ENCODE assay signal across 11 mouse cellular contexts in genomic region chr17:29498028-29498427, GRCm38 (mm10). TPM values are rescaled to one million over a fixed set of nuclear protein-coding genes. Genes with fewer than 3 reads are reported as not detected.
A peak's percentile ranks its signal among the peaks of the same experiment; 100 is the strongest.
DNase-seq lines count a peak whose midpoint lies in the region; ATAC-seq and TF ChIP-seq lines count a peak whose summit lies in the region.
"Had no signal": no experiment of that assay in that cellular context is flagged by ENCODE, and none has a peak within 500 bp of the region (broad histone marks: within the 10 kb centered on the region; RNA-seq: fewer than 3 reads in every experiment).

No protein-coding gene starts in this region.

- H3K36me3 ChIP-seq in MEL (ENCODE audit: control insufficient read depth in 1 of 2, insufficient read depth in 2 of 2, low read length in 2 of 2) = peaks cover 0 to 58% of the 10 kb centered on the region in 2 experiments; a peak in 2 of 4 replicates
- H3K36me3 ChIP-seq in heart, embryonic 11.5 days (ENCODE audit: control insufficient read depth, insufficient read depth, low read length) = peaks cover 13% of the 10 kb centered on the region

- peak; percentile 77 to 78 for TF ChIP-seq EP300 in MEL (IDR thresholded peaks at IDR 0.05; ENCODE audit: low read depth in 1 of 2, low read length in 2 of 2)

- no peak for TF ChIP-seq RAD21 in MEL (IDR thresholded peaks at IDR 0.05; ENCODE audit: low read depth, low read length)

- H3K27me3 ChIP-seq in MEL (ENCODE audit: control insufficient read depth in 1 of 2, insufficient read depth in 2 of 2, low read length in 2 of 2) = no peaks in the 10 kb centered on the region
- no peaks in the 10 kb centered on the region for H3K27me3 ChIP-seq in heart, embryonic 11.5 days (ENCODE audit: control insufficient read depth, insufficient read depth, low read length)
- H3K27me3 ChIP-seq: forebrain, embryonic 15.5 days; Patski had no signal

- peak in 1 of 2 experiments; percentile 58; a peak in 2 of 4 replicates for TF ChIP-seq POLR2A in MEL (IDR thresholded peaks at IDR 0.05; ENCODE audit: control insufficient read depth in 1 of 2, insufficient read depth in 1 of 2, low read depth in 1 of 2, low read length in 2 of 2, poor library complexity in 1 of 2)

- no peaks in the 10 kb centered on the region for H3K9me3 ChIP-seq in MEL (replicated peaks; ENCODE audit: insufficient read depth, low read length)
- H3K9me3 ChIP-seq in heart, embryonic 11.5 days (replicated peaks; ENCODE audit: control insufficient read depth, low read length) = no peaks in the 10 kb centered on the region
- H3K9me3 ChIP-seq: forebrain, embryonic 15.5 days had no signal

- no peak for ATAC-seq in heart, embryonic 11.5 days (replicated peaks; ENCODE audit: insufficient number of reproducible peaks, low FRiP score, low TSS enrichment)
- ATAC-seq in cerebellum, adult (ENCODE audit: insufficient number of reproducible peaks, low FRiP score, low TSS enrichment) = no peak
- ATAC-seq: forebrain, embryonic 15.5 days; Patski had no signal

- peak overlapping the region; percentile 65 for H3K9ac ChIP-seq in MEL (ENCODE audit: control insufficient read depth, low read depth, low read length, poor library complexity, severe bottlenecking)
- no peak overlapping the region for H3K9ac ChIP-seq in heart, embryonic 11.5 days (ENCODE audit: low read depth, low read length)
- H3K9ac ChIP-seq: forebrain, embryonic 15.5 days had no signal

- 39% methylated on average over 4 of the region's 4 CpGs for WGBS in heart, embryonic 11.5 days (ENCODE audit: insufficient replicate concordance)

- H3K4me3 ChIP-seq in MEL (ENCODE audit: control insufficient read depth in 1 of 2, insufficient read depth in 1 of 2, low read depth in 2 of 2, low read length in 2 of 2) = no peak overlapping the region
- H3K4me3 ChIP-seq in heart, embryonic 11.5 days (ENCODE audit: low read depth, low read length) = no peak overlapping the region
- H3K4me3 ChIP-seq: forebrain, embryonic 15.5 days had no signal

- peaks cover 4 to 53% of the 10 kb centered on the region in 2 experiments; a peak in 3 of 4 replicates for H3K4me1 ChIP-seq in MEL (ENCODE audit: control insufficient read depth in 1 of 2, insufficient read depth in 2 of 2, low read length in 2 of 2)
- H3K4me1 ChIP-seq in heart, embryonic 11.5 days (ENCODE audit: control insufficient read depth, insufficient read depth, low read length) = peaks cover 17% of the 10 kb centered on the region

- peak overlapping the region; percentile 94 for H3K27ac ChIP-seq in MEL (ENCODE audit: control insufficient read depth, low read depth, low read length)
- peak overlapping the region; percentile 46; the same call in 1 of the 2 replicates for H3K27ac ChIP-seq in heart, embryonic 11.5 days (ENCODE audit: low read depth, low read length)
- H3K27ac ChIP-seq: forebrain, embryonic 15.5 days had no signal

- TF ChIP-seq CTCF in MEL (IDR thresholded peaks at IDR 0.05 in 2 of 3, conservative IDR thresholded peaks at IDR 0.05 in 1 of 3; ENCODE audit: control insufficient read depth in 1 of 3, insufficient read depth in 1 of 3, low read depth in 2 of 3, low read length in 3 of 3, poor library complexity in 1 of 3, severe bottlenecking in 1 of 3) = no peak

- peak; percentile 17 to 20 for DNase-seq in left cerebral cortex, postnatal 14 days (ENCODE audit: low spot score in 2 of 2)
- DNase-seq in left cerebral cortex, postnatal 4 days = no peak
- peak; percentile 95 for DNase-seq in MEL (ENCODE audit: low read depth, low spot score)
- peak; percentile 43 to 48 for DNase-seq in lung, postnatal 4 days
- no peak for DNase-seq in frontal cortex, postnatal 14 days (ENCODE audit: low spot score in 2 of 2)
- DNase-seq in adrenal gland, postnatal 10 days = no peak
- DNase-seq: right cerebral cortex, postnatal 14 days had no signal

- no peak overlapping the region for H3K4me2 ChIP-seq in heart, embryonic 11.5 days
- H3K4me2 ChIP-seq: forebrain, embryonic 15.5 days had no signal

- H3K79me2 ChIP-seq in MEL (ENCODE audit: control insufficient read depth, insufficient read depth, low read length, poor library complexity) = peaks cover 5% of the 10 kb centered on the region

- intact Hi-C loops in left cerebral cortex, postnatal 14 days (cut with DNase I) = no loop called here
- intact Hi-C loops in left cerebral cortex, postnatal 4 days (cut with DNase I) = no loop called here

TF ChIP-seq in MEL, 35 proteins besides CTCF, POLR2A, EP300 and RAD21 (continues in another document):
- TF ChIP-seq ETS1 (IDR thresholded peaks at IDR 0.05; ENCODE audit: low read depth, low read length) (peak; percentile 82), ELF1 (IDR thresholded peaks at IDR 0.05; ENCODE audit: low read depth, low read length) (peak; percentile 38), KAT2A (conservative IDR thresholded peaks at IDR 0.05; ENCODE audit: low read depth, low read length) (no peak), CHD2 (IDR thresholded peaks at IDR 0.05; ENCODE audit: low read length) (no peak; the same call in 1 of the 2 replicates), ZNF384 (IDR thresholded peaks at IDR 0.05; ENCODE audit: low read depth, low read length) (no peak), MYC (IDR thresholded peaks at IDR 0.05; ENCODE audit: low read depth, low read length) (no peak), USF2 (IDR thresholded peaks at IDR 0.05; ENCODE audit: borderline replicate concordance in 1 of 2, insufficient read depth in 1 of 2, low read depth in 1 of 2, low read length in 2 of 2) (no peak), GATA1 (IDR thresholded peaks at IDR 0.05; ENCODE audit: low read depth, low read length) (no peak), MAFK (IDR thresholded peaks at IDR 0.05; ENCODE audit: borderline replicate concordance, low read depth, low read length) (no peak), BHLHE40 (IDR thresholded peaks at IDR 0.05; ENCODE audit: borderline replicate concordance, low read depth, low read length) (no peak), ZMIZ1 (IDR thresholded peaks at IDR 0.05; ENCODE audit: low read depth, low read length) (no peak), USF1 (IDR thresholded peaks at IDR 0.05; ENCODE audit: low read depth, low read length) (no peak), ZC3H11A (IDR thresholded peaks at IDR 0.05; ENCODE audit: low read depth, low read length) (no peak), MXI1 (IDR thresholded peaks at IDR 0.05; ENCODE audit: low read depth, low read length) (peak; percentile 71), TBP (IDR thresholded peaks at IDR 0.05; ENCODE audit: low read depth, low read length) (peak; percentile 54; the same call in 1 of the 2 replicates), POLR2AphosphoS2 (IDR thresholded peaks at IDR 0.05; ENCODE audit: low read length) (no peak), NRF1 (IDR thresholded peaks at IDR 0.05; ENCODE audit: insufficient read depth, low read depth, low read length, poor library complexity, severe bottlenecking) (no peak), MYB (IDR thresholded peaks at IDR 0.05; ENCODE audit: low read depth, low read length) (no peak), ZKSCAN1 (IDR thresholded peaks at IDR 0.05; ENCODE audit: low read depth, low read length) (no peak), MEF2A (IDR thresholded peaks at IDR 0.05; ENCODE audit: extremely low read depth, insufficient replicate concordance, low read depth, low read length, poor library complexity, severe bottlenecking) (no peak), SMC3 (IDR thresholded peaks at IDR 0.05; ENCODE audit: low read depth, low read length) (no peak), CHD1 (IDR thresholded peaks at IDR 0.05; ENCODE audit: low read depth, low read length) (no peak), TCF12 (IDR thresholded peaks at IDR 0.05; ENCODE audit: low read depth, low read length) (0 out of 2 replicates have a peak, but pooled peaks have one; percentile 35), E2F4 (IDR thresholded peaks at IDR 0.05; ENCODE audit: borderline replicate concordance, low read depth, low read length) (no peak), HCFC1 (IDR thresholded peaks at IDR 0.05; ENCODE audit: low read depth, low read length) (0 out of 2 replicates have a peak, but pooled peaks have one; percentile 16)

RNA-seq across cellular contexts. Expression of gene Pim1, which starts 7.5 kb away (rescaled TPM):
- total RNA-seq in left cerebral cortex, postnatal 14 days (2021) = 1 to 10 TPM; 3.4 to 4.2 TPM
- total RNA-seq in left cerebral cortex, postnatal 4 days (2021) = 10 to 100 TPM; 10.5 to 12.3 TPM
- 27.8 and 30.6 TPM in 2 replicates for total RNA-seq in MEL (2012; rRNA removed)
- 10 to 100 TPM in 1 of 2 experiments, not detected in 1; 52.1 TPM for polyA plus RNA-seq in MEL (2012; ENCODE audit: insufficient read depth in 1 of 2, insufficient read length in 2 of 2, low read depth in 1 of 2, low replicate concordance in 2 of 2, missing spikeins in 1 of 2)
- 23.5 and 27.3 TPM in 2 replicates for polyA plus RNA-seq in heart, embryonic 11.5 days (2014; fragmentation: Nextera tagmentation; extraction: Ambion mirVana)
- 100 to 1,000 TPM in 1 of 2 experiments, 10 to 100 TPM in 1; 73.4 to 104 TPM for total RNA-seq in adrenal gland, postnatal 10 days (2021)

RNA-seq across cellular contexts. Expression of gene Gm17657, which starts 51.4 kb away (rescaled TPM):
- not detected for total RNA-seq in left cerebral cortex, postnatal 14 days (2021)
- total RNA-seq in left cerebral cortex, postnatal 4 days (2021) = not detected
- total RNA-seq in MEL (2012; rRNA removed) = 0.31 and 0.88 TPM in 2 replicates
- polyA plus RNA-seq in MEL (2012; ENCODE audit: insufficient read depth in 1 of 2, insufficient read length in 2 of 2, low read depth in 1 of 2, low replicate concordance in 2 of 2, missing spikeins in 1 of 2) = 1 to 10 TPM in 1 of 2 experiments, not detected in 1; 2.7 TPM
- not detected in 2 replicates for polyA plus RNA-seq in heart, embryonic 11.5 days (2014; fragmentation: Nextera tagmentation; extraction: Ambion mirVana)
- total RNA-seq in adrenal gland, postnatal 10 days (2021) = not detected
- polyA plus RNA-seq: forebrain, embryonic 15.5 days; Patski had no signal

RNA-seq across cellular contexts. Expression of gene Tbc1d22b, which starts 51.6 kb away (rescaled TPM):
- 10 to 100 TPM; 44.1 to 47.0 TPM for total RNA-seq in left cerebral cortex, postnatal 14 days (2021)
- 10 to 100 TPM; 45.0 to 46.2 TPM for total RNA-seq in left cerebral cortex, postnatal 4 days (2021)
- total RNA-seq in MEL (2012; rRNA removed) = 8.0 and 9.4 TPM in 2 replicates
- polyA plus RNA-seq in MEL (2012; ENCODE audit: insufficient read depth in 1 of 2, insufficient read length in 2 of 2, low read depth in 1 of 2, low replicate concordance in 2 of 2, missing spikeins in 1 of 2) = 10 to 100 TPM; 30.7 to 53.8 TPM
- 10.0 and 12.0 TPM in 2 replicates for polyA plus RNA-seq in heart, embryonic 11.5 days (2014; fragmentation: Nextera tagmentation; extraction: Ambion mirVana)
- 10 to 100 TPM; 19.7 to 20.3 TPM for total RNA-seq in adrenal gland, postnatal 10 days (2021)

RNA-seq across cellular contexts. Expression of gene Tmem217, which starts 54.2 kb away (rescaled TPM):
- total RNA-seq in left cerebral cortex, postnatal 14 days (2021) = under 1 TPM in 1 of 2 experiments, not detected in 1; 0.68 TPM
- total RNA-seq in left cerebral cortex, postnatal 4 days (2021) = not detected
- 2.3 and 2.5 TPM in 2 replicates for total RNA-seq in MEL (2012; rRNA removed)
- 1 to 10 TPM in 1 of 2 experiments, not detected in 1; 4.5 TPM for polyA plus RNA-seq in MEL (2012; ENCODE audit: insufficient read depth in 1 of 2, insufficient read length in 2 of 2, low read depth in 1 of 2, low replicate concordance in 2 of 2, missing spikeins in 1 of 2)
- polyA plus RNA-seq in heart, embryonic 11.5 days (2014; fragmentation: Nextera tagmentation; extraction: Ambion mirVana) = 0.13 and 0.32 TPM in 2 replicates
- total RNA-seq in adrenal gland, postnatal 10 days (2021) = not detected

Comparison
In these comparisons a context has a peak if more than half of its experiments do, and no peak if none do; other contexts are left out.
1. DNase-seq: peak in left cerebral cortex, postnatal 14 days (2 of 2), MEL (single experiment) and lung, postnatal 4 days (2 of 2); none in left cerebral cortex, postnatal 4 days (single experiment), frontal cortex, postnatal 14 days (0 of 2) and adrenal gland, postnatal 10 days (single experiment).